Mouse (Mus musculus): Measurements from ENCODE around the gene Ndufa8. TPM values are rescaled to one million over a fixed set of nuclear protein-coding genes. Genes with fewer than 3 reads are reported as not detected.

The Ndufa8 gene
- total RNA-seq (2021): 100 to 1,000 TPM; 183 to 205 TPM
- long read RNA-seq, transcript Ndufa8-201 (4 exons, 861 nt): major isoform, 270 of 297 reads
- long read RNA-seq, partial matches to known transcripts: 19 of 297 reads
- long read RNA-seq, other reads (novel, unspliced or antisense): 8 of 297 reads

DNA sequence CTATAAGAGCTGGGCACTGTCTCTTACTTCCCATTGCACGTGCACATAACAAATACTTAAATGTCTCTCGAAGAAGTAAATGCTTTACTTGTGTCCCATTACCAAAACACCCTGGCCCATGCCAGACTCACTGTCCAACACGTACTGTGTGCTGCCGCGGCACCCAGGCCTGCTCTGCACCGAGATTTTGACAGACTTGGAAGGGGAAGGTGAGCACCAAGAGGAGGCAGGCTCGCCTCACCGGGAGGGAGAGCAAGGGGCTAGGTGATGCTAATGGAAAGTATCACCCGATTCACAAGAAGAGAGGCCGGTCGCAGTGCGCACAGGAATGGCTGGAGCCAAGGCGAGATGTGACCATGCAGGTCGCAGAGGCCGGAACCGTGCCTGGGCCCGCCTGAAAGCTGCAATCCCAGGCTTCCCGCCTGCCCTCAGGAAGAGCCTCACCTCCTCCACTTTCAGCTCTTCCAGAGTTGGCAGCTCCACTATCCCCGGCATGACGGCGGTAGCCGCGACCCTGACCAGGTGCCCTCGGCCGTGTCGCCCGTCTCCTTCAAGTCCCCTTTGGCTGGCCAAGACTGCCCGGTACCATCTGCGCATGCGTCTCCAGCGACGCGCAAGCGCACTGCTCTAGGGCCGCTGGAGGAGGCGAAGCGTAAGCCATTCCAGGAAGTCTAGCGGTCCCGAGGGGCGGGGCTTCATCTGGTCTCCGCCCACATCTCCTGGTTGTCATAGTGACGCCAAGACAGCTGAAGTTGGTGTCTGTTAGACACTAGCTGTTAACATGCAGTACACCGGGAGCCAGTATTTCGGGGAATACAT lies at the start of gene Ndufa8, which contains the start of gene Morn5:
Ndufa8 (minus strand) TSS at position 659 of the 819 bp plus-strand sequence.
Morn5 (plus strand) TSS at position 711 of the 819 bp plus-strand sequence.
- peak; percentile 99 for DNase-seq (ENCODE audit: low spot score in 2 of 2)

DNA sequence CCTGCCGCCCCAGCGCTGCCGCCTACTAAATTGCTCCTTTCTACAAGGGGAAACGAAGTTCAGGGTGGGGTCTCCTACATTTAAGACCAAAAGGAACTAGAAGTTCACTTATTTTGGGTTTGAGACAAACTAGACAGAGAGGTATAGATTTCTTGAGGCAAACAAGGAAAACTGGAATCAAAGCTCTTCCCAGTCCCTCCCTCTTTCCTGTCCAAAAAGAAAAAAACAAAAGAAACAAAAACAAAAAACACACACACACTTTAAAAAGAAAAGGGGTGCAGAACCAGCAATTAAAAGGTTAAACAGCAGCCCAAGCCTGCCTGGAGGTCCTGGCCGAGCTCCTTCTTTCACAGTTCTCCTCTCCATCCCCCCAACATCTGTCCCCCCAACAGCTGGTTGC lies 48.8 kb upstream of the Ndufa8 start:
- no peak for DNase-seq (ENCODE audit: low spot score in 2 of 2)

DNA sequence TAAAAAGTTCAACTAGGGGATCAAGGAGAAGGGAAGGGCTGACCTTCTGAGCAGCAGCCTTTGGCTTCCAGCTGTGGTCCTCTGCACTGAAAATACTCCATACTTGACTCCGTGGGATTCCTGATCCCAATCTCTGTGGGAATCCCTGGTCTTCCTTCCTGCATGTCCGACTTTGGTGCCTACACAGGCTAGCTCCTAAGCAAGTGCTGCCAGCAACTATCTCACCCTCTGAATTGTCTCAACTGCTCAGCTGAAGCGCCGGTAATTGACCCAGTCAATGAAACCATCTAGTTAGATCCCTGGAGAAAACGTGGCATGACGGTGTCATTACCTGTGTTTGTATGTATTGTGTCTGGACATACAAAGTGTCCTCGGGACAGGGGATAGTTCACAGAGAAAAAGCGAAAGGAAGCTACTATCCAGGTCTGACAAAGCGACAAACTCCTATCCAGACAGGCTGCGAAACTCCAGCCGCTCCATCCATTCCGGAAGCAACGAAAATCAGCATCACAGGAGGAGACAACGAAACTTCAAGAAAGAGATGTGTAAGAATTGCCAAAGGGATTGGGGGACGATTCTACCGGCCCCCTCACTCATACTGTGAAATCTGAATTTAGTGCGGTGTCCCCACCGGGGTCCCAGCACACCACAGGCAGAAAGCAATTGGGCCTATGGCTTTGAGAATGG lies 48.1 kb upstream of the Ndufa8 start:
- no peak for DNase-seq (ENCODE audit: low spot score in 2 of 2)

DNA sequence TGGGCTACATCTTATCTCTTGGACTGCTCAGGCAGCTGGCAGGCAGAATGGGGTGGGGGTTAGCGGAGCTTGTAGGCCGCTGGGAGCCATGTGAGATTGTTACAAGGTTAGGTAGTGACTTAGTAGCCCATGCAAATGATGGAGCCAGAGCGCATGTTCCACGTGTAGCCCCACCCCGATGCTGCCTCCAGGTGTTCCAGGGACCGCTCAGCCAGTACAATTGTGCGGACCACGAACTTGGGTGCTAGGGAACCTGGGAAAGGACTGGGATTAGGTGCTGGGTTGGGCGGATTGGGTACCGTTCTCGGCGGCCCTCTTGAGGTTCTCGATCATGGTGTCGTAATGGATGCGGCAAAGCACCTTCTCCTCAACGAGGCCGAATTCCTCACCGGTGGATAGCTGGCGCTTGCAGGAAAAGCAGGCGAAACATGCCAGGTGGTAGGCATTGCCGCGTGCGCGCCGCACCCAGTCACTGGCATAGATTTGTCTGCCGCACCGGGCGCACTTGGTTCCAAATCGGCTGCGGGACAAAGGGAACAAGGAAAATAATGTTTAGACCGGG lies 44.8 kb upstream of the Ndufa8 start:
- no peak for DNase-seq (ENCODE audit: low spot score in 2 of 2)

DNA sequence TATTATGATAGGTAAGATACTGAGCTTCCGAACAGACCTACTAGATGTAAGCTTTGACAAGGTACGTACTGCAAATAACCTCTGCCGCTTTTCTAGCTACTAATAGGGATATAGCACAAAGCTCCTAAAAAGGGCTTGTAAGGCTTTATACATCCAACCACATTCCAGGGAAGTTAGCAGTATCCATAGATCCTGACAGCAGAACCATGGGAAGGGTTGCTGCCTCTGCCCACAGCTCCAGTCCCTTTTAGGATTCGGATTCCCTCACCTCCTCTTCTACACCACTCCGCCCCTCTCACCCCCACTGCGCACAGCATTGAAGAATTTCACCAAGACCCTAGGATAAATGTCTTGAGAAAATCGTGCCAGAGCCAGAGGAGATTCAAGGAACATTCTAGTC lies 44.1 kb upstream of the Ndufa8 start:
- no peak for DNase-seq (ENCODE audit: low spot score in 2 of 2)

DNA sequence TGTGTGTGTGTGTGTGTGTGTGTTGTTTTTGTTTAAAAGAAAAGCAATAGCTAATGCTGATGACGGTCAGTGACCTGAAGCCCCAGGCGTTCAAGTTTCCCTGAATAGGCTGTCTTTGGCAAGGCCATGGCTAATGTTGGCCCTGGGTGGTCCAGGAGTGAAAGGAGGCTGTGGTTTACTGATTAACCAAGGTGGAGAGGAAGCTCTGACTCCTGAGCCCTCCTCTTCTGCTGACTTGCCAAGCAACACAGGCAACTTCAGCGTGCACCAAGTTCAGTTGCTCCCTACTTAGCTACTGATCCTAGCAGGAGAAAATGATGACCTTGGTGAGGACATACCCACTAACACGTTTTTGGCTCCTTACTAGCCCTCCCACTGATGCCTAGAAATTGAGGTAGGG lies 43.5 kb upstream of the Ndufa8 start:
- no peak for DNase-seq (ENCODE audit: low spot score in 2 of 2)

DNA sequence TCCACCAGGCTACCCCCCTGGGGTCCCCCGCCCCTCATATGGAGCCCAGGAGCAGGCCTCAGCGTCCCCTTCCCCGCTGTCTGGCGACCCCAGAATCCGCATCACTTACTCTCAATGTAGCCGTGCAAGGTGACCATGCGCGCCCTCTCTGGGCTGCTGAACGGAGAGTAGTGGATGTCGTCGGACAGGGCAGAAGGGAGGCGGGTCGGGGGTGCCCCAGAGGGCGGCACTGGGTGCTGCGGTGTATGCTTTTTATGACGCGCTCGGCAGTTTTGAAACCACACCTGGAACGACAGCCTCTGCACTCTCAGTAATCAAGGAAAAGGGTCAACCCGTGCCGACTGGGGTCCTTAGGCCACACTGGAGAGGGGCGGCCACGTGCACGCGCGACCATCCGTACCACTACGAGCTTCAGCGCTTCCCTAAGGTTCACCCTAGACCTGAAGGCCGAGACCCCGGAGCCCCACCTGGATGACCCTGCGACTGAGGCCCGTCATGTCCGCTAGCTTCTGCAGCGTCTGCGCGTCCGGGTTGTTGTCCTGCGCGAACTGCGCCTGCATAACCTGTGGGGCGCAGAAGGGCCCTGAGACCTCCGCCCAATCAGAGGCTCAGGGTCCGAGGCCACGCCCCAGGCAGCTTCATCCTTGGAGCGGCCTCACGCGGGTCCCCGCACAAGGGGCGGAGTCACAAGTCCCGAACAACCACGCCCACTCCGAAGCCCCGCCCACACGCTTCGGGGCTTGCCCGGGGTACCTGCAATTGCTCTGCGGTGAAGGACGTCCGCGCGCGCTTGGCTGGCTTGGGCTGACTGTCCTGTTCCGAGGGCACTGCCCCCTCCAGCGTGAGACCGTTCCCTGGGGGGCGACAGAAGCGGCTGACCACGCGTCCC lies 41.9 kb upstream of the Ndufa8 start:
- peak in 1 of 2 experiments; percentile 53 for DNase-seq (ENCODE audit: low spot score in 2 of 2)

DNA sequence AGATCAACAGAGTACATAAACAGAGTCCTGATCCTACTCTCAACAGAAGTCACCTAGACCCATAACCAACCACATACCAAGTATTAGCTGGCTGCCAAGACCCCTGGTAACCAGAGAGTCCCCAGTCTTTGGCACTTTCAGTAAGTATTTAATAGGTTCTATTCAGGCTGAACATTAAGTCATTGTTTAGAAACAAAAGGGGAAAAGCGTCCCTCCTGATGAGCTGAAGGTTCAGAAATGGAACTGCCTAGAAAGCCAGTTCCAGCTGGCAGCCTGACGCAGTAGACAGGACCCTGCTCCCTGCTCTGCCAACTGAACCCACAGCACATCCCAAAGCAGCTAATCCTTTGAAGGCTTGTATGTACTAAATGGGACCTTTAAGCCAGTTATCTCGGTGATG lies 40.0 kb upstream of the Ndufa8 start:
- DNase-seq (ENCODE audit: low spot score in 2 of 2): no peak

DNA sequence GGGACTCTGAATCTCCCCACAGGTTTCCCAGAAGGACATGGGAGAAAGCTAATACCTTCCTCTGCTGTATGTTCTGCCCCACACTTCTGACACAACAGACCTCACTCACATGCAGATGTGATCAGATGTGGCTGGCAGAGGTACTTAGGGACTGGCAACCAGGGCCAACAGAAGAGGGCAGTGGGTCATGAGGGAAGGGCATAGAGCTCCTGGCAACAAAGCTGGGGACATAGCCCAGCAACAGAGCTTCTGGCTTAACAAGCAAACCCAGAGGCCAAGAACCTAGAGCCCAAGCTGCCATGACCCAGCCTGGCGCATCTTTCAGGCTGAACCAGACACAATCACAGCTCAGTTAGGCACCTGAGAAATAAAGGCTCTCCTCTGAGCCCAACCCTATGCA lies 35.8 kb upstream of the Ndufa8 start:
- no peak for DNase-seq (ENCODE audit: low spot score in 2 of 2)

DNA sequence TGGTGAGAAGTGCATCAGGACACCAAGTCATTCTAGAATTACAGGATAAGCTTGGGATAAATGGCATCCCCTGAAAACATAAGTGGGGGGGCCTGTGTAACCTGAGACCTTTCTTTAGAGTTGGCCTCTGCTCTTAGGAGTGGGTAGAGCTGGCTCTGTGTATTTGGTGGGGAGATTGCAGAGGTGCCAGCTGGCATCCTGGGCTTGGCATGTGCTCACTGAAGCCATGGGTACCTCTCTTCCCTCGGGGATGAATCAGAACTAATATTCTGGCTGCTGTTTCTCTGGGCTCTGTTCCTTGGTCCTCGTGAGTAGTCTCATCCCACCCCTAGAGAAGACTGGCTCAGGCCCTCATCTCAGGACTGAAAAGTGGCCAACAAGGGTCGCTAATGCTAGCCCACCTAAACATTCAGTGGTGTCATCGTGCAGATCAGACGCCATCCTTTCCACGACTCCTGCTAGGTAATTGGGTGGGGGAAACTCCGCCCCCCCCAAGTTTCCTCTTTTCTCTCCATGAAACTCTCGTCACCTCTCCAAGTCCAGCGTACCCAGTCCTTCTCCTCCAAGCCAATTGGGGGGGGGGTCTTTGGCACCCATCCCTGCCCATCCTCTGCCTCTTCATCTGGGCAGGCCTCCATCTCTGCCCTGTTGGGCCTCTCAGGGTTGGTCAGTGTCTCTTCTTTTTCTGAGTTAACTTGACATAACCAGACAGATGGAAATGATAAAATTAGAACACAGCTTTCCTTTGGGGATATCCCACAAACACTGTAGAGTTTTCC lies 33.8 kb upstream of the Ndufa8 start:
- no peak for DNase-seq (ENCODE audit: low spot score in 2 of 2)

DNA sequence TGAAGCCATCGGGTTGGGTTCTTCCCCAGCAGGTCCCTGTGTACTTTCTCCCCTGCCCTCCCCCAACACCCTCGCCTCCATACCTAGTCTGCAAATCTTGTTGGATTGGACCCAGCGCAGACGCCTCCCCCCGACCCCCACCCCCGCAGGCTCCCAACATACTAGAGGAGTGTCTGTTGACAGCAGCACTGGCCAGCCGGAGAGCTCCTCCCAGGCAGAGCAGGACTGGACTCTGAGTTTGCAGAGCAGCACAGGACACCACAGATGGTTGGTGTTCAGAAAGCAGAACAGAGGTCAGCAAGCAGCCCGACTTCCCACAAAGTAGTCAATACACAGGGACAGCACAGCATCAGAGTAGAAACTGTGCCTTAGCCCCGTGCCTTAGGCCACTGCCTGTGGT lies 32.2 kb upstream of the Ndufa8 start:
- DNase-seq (ENCODE audit: low spot score in 2 of 2): no peak

DNA sequence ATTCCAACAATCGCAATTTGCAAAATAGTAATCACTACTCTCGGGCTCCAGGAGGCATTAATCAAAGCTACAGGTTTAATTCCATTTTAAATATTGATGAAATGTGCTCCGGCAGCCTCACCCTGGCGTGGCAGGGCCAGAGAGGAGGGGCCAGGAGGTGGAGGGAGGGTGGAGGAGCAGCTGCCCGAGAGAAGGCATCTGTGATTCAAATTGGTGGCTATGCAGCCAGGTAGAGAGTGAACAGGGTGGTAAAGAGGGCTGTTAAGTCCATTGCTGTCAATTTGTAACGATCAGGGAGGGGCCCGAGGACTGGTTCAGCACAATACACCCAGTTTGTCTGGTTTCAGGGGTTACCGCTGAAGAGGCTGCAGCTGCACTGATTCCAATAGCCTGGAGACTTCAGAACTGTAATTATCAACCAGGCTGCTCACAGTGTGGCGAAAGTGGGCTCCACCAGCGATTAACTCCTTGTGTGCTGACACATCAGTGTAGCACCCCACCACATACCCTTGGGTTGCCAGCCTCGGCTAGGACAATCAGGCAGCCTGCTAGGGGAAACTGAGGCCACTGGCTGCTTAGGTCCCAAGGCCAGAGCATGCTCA lies 28.1 kb upstream of the Ndufa8 start:
- DNase-seq (ENCODE audit: low spot score in 2 of 2): no peak

DNA sequence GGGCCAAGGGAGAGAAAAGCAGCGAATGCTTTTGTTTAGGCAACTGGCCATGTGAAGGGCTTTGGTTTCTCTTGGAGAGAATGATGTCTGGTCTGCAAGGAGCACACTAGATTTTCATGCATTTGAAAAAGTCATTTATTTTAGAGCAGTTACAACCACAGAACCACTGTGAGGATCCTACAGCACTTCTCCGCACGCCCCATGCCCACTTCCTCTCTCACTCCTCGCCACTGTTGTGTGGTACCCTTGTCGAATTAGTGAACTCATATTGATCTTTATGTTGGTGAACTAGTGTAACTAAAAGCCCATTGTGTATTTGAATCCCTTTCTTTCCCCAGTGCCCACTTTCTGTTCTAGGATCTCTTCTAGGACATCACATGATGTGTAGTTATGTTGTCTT lies 26.0 kb upstream of the Ndufa8 start:
- DNase-seq (ENCODE audit: low spot score in 2 of 2): no peak

DNA sequence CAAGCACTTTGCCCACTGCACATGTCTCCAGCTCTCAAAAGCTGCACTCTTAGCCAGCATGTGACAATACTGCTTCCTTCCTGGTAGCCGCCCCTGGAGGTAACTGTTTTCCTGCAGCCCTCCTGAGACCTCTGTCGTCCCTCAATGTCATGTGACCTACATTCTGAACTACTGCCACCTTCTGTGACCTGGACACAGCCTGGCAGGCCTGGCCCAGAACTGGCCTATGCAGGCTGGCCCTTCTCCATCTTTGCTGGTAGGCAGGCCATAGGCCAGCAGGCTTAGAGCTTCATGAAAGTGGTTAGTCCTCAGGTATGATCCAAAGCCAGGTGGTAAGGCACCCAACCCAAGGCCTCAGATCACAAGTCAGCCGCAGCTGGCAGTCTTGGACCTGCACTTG lies 24.6 kb upstream of the Ndufa8 start:
- DNase-seq (ENCODE audit: low spot score in 2 of 2): no peak

DNA sequence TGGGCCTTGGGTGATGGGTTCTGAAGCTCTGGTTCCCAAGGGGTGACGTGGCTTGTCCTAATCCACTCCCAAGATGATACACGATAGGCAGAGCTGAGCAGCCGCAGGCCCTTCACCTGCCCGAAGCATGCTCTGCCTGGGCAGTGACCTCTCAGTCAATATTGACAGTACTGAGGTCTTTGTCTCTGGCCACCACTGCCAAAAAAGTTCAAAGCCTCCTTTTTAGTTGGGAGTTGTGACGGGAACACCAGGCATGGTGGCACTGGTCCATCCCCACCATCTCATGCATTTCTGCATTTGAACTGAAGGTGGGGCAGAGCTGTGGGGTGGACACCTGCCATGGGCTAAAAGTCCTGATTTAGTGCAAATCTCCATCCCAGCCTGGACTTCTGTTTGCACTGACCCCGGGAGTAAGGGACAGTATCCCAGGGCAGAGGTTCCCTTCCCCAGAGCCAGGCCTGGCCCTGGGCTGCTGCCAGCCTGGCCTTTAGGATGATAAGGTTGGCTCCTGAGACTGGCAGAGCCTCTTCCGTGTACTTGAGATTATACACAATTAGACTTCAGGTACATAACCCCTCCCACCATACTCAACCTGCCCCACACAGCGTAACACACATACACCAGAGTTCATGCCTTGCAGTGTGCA lies 22.6 kb upstream of the Ndufa8 start:
- no peak for DNase-seq (ENCODE audit: low spot score in 2 of 2)

DNA sequence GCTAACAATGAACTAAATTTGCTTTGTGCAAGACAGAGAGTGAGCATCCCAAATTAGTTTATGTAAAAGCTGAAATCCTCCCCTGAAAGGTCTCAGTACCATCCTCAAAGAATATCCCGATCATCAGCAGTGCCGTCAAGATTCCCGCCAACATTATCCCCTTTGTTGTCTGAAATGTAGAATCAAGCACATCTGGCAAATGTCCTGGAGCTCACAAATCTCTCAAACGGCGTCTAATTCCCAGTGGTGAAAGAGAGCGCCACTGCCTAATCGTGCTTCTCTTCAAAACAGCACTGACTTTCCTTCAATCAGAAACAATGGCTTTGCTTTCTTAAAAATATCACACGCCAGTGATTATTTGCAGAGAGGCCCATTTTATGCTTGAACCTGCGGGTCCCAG lies 17.9 kb upstream of the Ndufa8 start:
- DNase-seq (ENCODE audit: low spot score in 2 of 2): no peak

DNA sequence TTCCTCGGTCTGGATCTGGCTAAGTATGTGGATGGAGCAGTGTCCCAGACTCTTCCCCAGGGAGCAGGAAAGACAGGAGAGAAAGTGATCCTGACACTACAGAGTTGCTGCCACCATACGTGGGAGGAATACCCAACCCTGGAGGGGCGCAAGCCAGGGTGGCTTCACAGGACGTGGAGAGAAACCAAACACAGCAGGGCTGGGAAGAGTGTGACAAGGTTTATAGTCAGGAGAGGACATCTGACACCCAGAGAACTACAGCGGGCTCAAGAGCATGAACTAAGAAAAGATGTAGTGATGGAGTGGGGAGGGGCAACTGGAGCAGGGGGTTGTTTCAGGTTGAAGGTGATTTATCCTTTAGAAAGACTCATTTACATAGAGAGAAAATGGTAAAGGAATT lies 12.2 kb upstream of the Ndufa8 start:
- no peak for DNase-seq (ENCODE audit: low spot score in 2 of 2)

DNA sequence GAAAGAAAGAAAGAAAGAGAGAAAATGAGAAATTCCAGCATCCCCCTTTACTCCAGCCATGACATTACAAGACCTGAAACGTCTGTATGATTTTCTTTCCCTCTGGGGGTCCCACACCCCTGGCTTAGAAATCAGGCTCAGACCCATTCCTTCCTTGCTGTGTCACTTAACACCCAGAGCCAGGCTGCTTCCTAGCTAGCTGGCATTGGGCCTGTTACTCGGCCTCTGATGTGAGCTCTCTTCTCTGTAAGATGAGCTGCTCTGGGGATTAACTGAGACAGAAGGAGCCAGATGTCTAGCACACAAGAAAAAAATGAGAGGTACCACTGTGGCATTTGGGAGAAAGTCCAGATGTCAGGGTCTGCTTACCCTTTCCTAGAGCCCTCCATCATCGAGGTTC lies 7.0 kb upstream of the Ndufa8 start:
- no peak for DNase-seq (ENCODE audit: low spot score in 2 of 2)

DNA sequence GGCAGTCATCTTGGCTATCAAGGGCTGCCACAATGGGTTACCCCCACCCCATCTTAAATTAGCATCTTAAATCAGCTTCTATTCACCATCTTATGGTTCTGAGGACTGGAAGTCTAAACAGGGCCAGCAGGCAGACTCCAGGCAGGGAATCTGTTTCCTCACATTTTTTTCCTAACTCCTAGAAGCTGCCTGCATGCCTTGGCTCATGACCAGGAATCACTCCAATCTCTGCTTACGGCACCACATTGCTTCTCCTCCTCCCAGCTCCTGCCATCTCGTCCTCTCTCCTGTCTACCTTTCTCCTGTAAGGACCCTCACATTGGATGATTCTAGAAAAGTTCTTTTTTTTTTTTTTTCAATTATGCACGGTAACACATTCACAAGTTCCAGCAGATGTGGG lies 4.0 kb upstream of the Ndufa8 start:
- DNase-seq (ENCODE audit: low spot score in 2 of 2): no peak

All from layer of hippocampus, postnatal 10 days (tissue).